Mouse (Mus musculus) spleen, adult 12 weeks (tissue): Measurements from ENCODE around the gene Pnn.

Source experiments
- DNase-seq: peaks from one replicate; pipeline ENCODE4 v3.0.0; 2022; ENCODE audit warnings: low spot score

The Pnn gene

DNA sequence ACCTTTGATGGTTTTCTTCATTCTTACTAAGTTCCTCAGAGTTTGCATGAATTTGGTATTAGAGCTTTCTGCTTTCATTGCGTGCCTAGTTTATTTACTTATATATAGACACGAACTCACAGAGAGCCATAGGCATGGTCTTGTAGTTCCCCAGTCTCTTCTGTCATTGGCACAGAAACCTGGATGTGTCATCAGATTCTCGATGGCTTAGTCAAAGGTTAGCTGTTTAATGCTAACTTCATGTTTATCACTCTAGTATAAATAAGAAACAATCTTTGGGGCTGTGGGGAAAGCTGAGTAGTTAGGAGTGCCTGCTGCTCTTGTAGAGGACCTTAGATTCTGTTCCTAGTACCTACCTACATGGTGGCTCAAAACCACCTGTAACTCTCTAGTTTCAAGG lies 10.3 kb downstream of the Pnn start:
- DNase-seq = no peak

DNA sequence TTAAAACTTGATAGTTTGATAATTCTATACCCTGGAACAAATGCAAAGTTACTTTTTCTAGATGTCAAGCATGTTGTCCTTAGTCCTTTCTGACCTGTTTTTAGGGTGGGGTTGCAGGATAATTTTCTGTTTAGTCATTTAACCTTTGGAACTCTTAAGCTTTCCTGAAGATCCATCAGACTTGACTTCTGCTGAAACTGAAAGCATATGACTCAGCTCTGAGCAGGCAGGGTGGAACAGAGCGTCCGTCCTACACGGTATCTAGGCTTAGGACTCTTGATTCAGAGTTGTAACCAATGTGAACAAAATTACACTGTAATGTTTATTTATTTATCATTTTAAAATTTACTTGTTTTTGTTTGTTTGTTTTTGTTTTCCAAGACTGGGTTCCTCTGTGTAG lies 11.2 kb downstream of the Pnn start:
- DNase-seq = no peak

DNA sequence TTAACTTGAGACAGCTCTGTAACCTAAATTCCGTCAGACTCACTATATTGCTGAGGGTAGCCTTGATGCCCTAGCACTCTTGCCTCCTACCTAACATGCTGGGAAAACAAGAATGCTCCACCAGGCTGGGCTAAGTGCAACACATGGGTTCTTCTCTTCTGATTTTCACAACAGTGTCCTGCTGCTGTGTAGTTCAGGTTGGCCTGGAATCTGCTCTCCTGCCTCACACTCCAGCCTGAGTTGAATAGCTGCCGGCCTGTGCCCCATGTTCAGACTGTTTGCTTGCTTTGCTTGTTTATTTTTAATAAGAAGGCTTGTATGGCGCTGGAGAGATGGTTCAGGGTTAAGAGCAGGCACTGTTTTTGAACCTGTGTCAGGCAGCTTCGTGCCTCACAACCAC lies 13.8 kb downstream of the Pnn start:
- no peak for DNase-seq

- DNase-seq = no peak
Measured at GRCm38 (mm10) chr12:59084446-59084845, 17.8 kb downstream of the Pnn start.

- DNase-seq = no peak
Measured at GRCm38 (mm10) chr12:59086171-59086570, 19.5 kb downstream of the Pnn start.

DNA sequence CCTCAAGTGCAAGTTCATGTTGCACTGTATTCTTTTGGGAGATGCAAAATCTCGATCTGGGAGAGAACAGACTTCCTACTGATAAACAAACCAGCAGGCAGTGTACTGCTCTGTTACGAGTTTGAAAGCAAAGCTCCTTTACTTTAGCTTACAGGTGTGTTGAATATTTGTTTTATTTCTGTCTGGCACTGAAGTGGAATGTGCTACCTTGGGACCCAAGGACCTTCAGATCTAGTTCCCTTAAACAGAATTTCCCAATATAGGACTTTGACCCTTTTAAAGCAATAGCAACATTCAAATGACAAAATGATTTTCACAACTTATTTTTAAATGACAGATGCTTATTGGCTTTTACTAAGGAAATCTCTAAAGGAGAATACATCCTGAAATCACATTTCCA lies 26.9 kb downstream of the Pnn start:
- DNase-seq = no peak

DNA sequence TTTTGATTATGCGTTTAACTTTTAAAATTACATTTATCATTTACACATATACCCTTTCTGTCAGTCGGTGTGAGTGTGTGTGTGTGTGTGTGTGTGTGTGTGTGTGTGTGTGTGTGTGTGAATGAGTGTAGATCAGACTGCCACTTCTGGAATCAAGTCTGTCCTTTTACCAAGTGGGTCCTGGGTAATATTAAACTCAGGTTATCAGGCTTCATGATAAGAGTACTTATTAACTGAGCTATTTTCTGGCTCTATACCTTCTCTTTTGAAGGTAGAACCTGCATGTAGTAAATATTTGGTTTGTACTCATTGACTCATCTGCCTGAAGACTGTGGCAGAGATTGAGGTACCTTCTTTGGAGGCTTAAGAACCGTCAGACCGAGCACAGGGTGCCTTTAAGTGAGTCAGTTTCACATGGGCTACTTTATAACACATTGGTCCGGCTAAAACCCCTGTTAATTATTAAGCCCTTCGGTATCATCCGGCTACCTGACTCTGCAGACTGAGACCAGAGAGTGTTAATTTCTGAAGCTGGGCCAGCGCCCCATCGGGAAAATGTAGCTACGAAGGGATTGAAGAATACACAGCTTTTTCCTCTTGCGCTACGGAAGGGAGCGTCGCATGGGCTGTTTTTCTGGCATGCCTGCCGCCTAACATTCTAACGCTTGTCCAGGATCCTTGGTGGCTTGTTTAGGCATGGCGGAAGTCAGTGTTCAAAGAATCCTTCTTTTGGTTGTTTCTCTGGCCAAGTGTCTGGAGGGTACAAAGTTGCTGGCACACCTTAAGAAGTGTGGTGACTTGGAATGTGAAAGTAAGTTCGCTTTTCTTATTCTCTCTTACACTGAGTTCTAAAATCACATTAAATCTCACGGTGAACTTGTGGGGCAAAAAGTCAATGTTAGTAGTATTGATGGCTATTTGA lies 28.7 kb downstream of the Pnn start, which contains the start of gene Mia2:
Gene Mia2, plus strand, starts transcription at position 696 of the 922 bp plus-strand sequence.
- DNase-seq = no peak

DNA sequence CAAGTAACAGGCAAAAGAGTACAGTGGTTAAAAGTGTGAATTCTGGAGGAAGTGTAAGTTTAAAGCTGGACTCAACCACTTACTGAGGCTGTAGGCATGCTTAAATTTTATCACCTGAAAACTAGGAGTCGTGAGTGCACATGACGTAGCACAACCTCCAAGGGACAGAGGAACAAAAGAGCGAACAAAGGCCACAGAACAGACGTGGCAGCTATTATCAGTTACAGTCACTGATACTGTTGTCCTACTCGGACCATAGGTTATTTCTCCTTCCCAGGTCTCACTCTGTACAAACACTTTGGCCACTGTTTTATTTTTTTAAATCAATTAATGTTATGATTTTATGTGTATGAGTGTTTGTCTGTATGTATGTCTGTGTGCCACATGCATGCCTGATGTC lies 38.1 kb downstream of the Pnn start:
- no peak for DNase-seq

GRCm38 (mm10) chr12:59105914-59106313 lies 39.2 kb downstream of the Pnn start:
- DNase-seq = no peak

GRCm38 (mm10) chr12:59106491-59106890 lies 39.8 kb downstream of the Pnn start:
- no peak for DNase-seq

DNA sequence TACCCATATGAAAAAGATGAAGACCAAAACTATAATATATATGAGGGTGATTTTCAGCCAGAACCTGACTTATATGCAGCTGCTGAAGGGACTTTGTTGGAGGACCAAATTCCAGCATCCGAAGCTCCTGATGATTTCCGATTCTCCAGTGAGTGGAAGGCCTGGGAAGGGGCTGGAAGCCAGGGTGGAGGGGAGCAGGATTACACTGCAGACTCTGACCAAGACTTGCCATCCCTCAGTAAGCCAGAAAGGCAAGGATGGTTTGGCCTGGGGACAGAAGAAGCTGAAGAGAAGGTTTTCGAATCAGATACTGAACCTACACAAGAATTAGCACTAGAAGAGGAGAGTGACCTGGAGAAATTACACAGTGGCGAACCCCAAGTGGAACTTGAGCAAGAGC lies 41.2 kb downstream of the Pnn start:
- DNase-seq = no peak

DNA sequence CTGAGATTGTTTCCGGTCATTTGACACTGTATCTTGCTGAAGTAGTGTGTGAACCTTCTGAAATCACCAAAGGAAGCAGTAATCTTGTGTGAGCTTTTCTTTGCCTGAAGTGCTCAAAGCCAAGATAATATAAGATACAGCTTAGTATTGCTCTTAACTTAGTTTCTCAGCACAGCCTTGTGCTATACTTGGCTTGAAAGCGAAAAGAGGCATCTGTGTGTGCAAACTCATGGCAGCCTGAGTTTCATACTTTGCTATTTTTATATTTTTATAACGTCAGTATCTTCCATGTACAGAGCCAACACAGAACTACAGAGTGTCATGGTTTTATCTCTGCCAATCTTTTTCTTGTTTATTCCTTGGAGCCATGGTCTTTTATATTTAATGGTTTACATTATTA lies 50.5 kb downstream of the Pnn start:
- DNase-seq = no peak
